8 mouse cellular contexts compared by ENCODE assay signal in the genomic region with DNA sequence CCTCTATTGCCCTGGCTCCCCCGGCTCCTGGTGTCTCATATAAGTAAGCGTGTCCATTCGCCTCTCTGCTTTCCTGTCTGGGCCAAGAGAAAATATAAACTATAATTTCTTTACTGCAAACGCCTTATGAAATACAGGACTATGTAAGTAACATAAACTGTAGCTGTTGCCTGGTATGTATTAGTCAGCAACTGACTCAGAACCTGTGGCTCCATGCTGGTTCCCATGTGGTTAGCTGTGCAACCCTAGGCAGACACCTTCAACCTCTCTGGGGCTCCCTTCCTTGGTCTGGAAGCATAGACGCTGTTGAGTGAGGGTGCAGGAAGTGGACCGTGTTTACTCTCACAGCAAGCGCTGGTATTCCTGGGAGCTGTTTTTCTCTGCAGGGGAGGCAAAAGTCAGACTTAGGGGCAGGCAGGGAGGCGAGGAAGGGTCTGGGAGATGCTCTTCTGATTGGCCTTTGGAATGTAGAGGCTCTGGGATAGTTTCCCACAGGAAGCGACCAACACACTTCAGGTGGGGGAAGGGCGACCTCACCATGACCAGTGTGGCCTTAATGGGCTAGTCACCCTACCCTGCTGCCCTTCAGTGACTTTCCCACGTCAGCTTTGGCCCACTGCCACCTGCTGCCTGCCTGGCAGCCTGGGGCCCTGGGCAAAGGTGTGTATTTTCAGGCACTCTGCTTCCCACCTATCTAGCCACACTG.
DNase-seq lines count a peak whose midpoint lies in the region; ATAC-seq and TF ChIP-seq lines count a peak whose summit lies in the region.

No protein-coding gene starts in this region.

- no peaks in the 10 kb centered on the region for H3K27me3 ChIP-seq in intestine, embryonic 14.5 days (replicated peaks; ENCODE audit: control insufficient read depth, insufficient read depth, low read length)
- H3K27me3 ChIP-seq in liver, embryonic 16.5 days (ENCODE audit: control insufficient read depth, insufficient read depth, low read depth, low read length), result no peaks in the 10 kb centered on the region
- no peaks in the 10 kb centered on the region for H3K27me3 ChIP-seq in midbrain, embryonic 16.5 days (ENCODE audit: control insufficient read depth, insufficient read depth, low read depth, low read length)

- peaks cover 7% of the 10 kb centered on the region; the same call in 1 of the 2 replicates for H3K36me3 ChIP-seq in intestine, embryonic 14.5 days (ENCODE audit: control insufficient read depth, insufficient read depth, low read length)
- no peaks in the 10 kb centered on the region for H3K36me3 ChIP-seq in liver, embryonic 16.5 days (ENCODE audit: control insufficient read depth, insufficient read depth)
- no peaks in the 10 kb centered on the region for H3K36me3 ChIP-seq in midbrain, embryonic 16.5 days (ENCODE audit: control insufficient read depth, insufficient read depth, low read length)

- H3K4me2 ChIP-seq in intestine, embryonic 14.5 days (ENCODE audit: low read length), result no peak overlapping the region
- no peak overlapping the region for H3K4me2 ChIP-seq in liver, embryonic 16.5 days (ENCODE audit: low read depth, low read length)
- H3K4me2 ChIP-seq in midbrain, embryonic 16.5 days (ENCODE audit: low read length), result no peak overlapping the region

- TF ChIP-seq CTCF in cortical plate, adult 2 months (IDR thresholded peaks at IDR 0.05; ENCODE audit: extremely low read depth, insufficient read depth, low read length), result no peak

- WGBS in intestine, embryonic 14.5 days, result 42% methylated on average over 11 of the region's 11 CpGs
- WGBS in liver, embryonic 16.5 days (ENCODE audit: insufficient replicate concordance), result 38% methylated on average over 11 of the region's 11 CpGs
- WGBS in midbrain, embryonic 16.5 days, result 77% methylated on average over 11 of the region's 11 CpGs

- DNase-seq in NIH3T3 (ENCODE audit: low read depth) (peak; percentile 86), MN1 (ENCODE audit: low spot score) (no peak)
- DNase-seq in intestine, embryonic 14.5 days (ENCODE audit: low spot score), result no peak
- no peak for DNase-seq in layer of hippocampus, adult 11-12 months (ENCODE audit: low spot score)

- no peak overlapping the region for H3K9ac ChIP-seq in intestine, embryonic 14.5 days (ENCODE audit: low read length)
- H3K9ac ChIP-seq in liver, embryonic 16.5 days (ENCODE audit: low read depth, low read length), result no peak overlapping the region
- no peak overlapping the region for H3K9ac ChIP-seq in midbrain, embryonic 16.5 days (ENCODE audit: low read depth, low read length)

- no peak for ATAC-seq in intestine, embryonic 14.5 days (replicated peaks; ENCODE audit: low FRiP score, low TSS enrichment, low read depth)
- peak; percentile 45 for ATAC-seq in liver, embryonic 16.5 days (ENCODE audit: low read depth)
- no peak for ATAC-seq in erythroblast, adult 5-6 weeks (replicated peaks; ENCODE audit: low FRiP score, poor library complexity, severe bottlenecking)
- ATAC-seq in midbrain, embryonic 16.5 days, result no peak

- H3K4me1 ChIP-seq in cortical plate, adult 2 months (ENCODE audit: control insufficient read depth, insufficient read depth, low read length), result peaks cover 1% of the 10 kb centered on the region; the same call in 1 of the 2 replicates
- H3K4me1 ChIP-seq in intestine, embryonic 14.5 days (replicated peaks; ENCODE audit: control insufficient read depth, insufficient read depth, low read length), result peaks cover 29% of the 10 kb centered on the region
- H3K4me1 ChIP-seq in liver, embryonic 16.5 days (ENCODE audit: control insufficient read depth, low read depth, low read length), result peaks cover 11% of the 10 kb centered on the region
- peaks cover 8% of the 10 kb centered on the region for H3K4me1 ChIP-seq in midbrain, embryonic 16.5 days (ENCODE audit: control insufficient read depth, insufficient read depth, low read length)

- TF ChIP-seq POLR2A in cortical plate, adult 2 months (IDR thresholded peaks at IDR 0.05; ENCODE audit: extremely low read depth, insufficient read depth, low read length), result no peak

- peak overlapping the region; percentile 28; the same call in 1 of the 2 replicates for H3K27ac ChIP-seq in cortical plate, adult 2 months (ENCODE audit: insufficient read depth, low read length)
- H3K27ac ChIP-seq in intestine, embryonic 14.5 days (ENCODE audit: low read depth), result peak overlapping the region; percentile 36; the same call in 1 of the 2 replicates
- H3K27ac ChIP-seq in liver, embryonic 16.5 days (ENCODE audit: low read length), result peak overlapping the region; percentile 42
- H3K27ac ChIP-seq in midbrain, embryonic 16.5 days (ENCODE audit: low read length), result no peak overlapping the region

- H3K9me3 ChIP-seq in intestine, embryonic 14.5 days (ENCODE audit: control insufficient read depth, low read length), result no peaks in the 10 kb centered on the region
- H3K9me3 ChIP-seq in liver, embryonic 16.5 days (replicated peaks; ENCODE audit: control insufficient read depth, low read length), result no peaks in the 10 kb centered on the region
- no peaks in the 10 kb centered on the region for H3K9me3 ChIP-seq in midbrain, embryonic 16.5 days (replicated peaks; ENCODE audit: control insufficient read depth, low read length, poor library complexity, severe bottlenecking)

- H3K4me3 ChIP-seq in cortical plate, adult 2 months (ENCODE audit: insufficient read depth, low read length), result no peak overlapping the region
- H3K4me3 ChIP-seq in intestine, embryonic 14.5 days (ENCODE audit: low read depth, low read length), result no peak overlapping the region
- H3K4me3 ChIP-seq in liver, embryonic 16.5 days (ENCODE audit: low read depth, low read length), result no peak overlapping the region
- no peak overlapping the region for H3K4me3 ChIP-seq in midbrain, embryonic 16.5 days (ENCODE audit: low read depth, low read length)
